8 mouse cellular contexts compared by ENCODE assay signal in genomic region chr11:94236074-94236473, GRCm38 (mm10). TPM values are rescaled to one million over a fixed set of nuclear protein-coding genes. Genes with fewer than 3 reads are reported as not detected.
DNase-seq lines count a peak whose midpoint lies in the region; ATAC-seq and TF ChIP-seq lines count a peak whose summit lies in the region.

No protein-coding gene starts in this region.

- peak; percentile 87 for DNase-seq in MEL (ENCODE audit: low read depth, low spot score)
- peak; percentile 93 for DNase-seq in forebrain, embryonic 14.5 days (ENCODE audit: low spot score)
- DNase-seq in heart, postnatal 25 days (ENCODE audit: low spot score): peak; percentile 56
- peak; percentile 84 for DNase-seq in layer of hippocampus, adult 11-12 months (ENCODE audit: low spot score)
- DNase-seq in liver, postnatal 0 days: peak; percentile 72
- DNase-seq in thymus, adult 2 months: peak; percentile 60

- 17% methylated on average over 3 of the region's 3 CpGs for WGBS in forebrain, embryonic 14.5 days
- 32% methylated on average over 3 of the region's 3 CpGs for WGBS in liver, postnatal 0 days (ENCODE audit: insufficient replicate concordance)
- WGBS in neural tube, embryonic 13.5 days: 26% methylated on average over 3 of the region's 3 CpGs
- WGBS in thymus, adult 2 months: 37% methylated on average over 3 of the region's 3 CpGs

- ATAC-seq in cerebellum, adult (ENCODE audit: insufficient number of reproducible peaks, low FRiP score, low TSS enrichment): peak; percentile 78
- ATAC-seq in forebrain, embryonic 14.5 days: peak; percentile 95
- peak; percentile 88 for ATAC-seq in liver, postnatal 0 days
- ATAC-seq in neural tube, embryonic 13.5 days (ENCODE audit: low read depth): peak; percentile 83

- H3K4me2 ChIP-seq in forebrain, embryonic 14.5 days (ENCODE audit: low read length): no peak overlapping the region
- H3K4me2 ChIP-seq in liver, postnatal 0 days (ENCODE audit: low read depth, low read length): peak overlapping the region; percentile 30; the same call in 1 of the 2 replicates
- no peak overlapping the region for H3K4me2 ChIP-seq in neural tube, embryonic 13.5 days

- peaks cover 4 to 5% of the 10 kb centered on the region in 2 experiments; a peak in 2 of 4 replicates for H3K27me3 ChIP-seq in MEL (ENCODE audit: control insufficient read depth in 1 of 2, insufficient read depth in 2 of 2, low read length in 2 of 2)
- H3K27me3 ChIP-seq in forebrain, embryonic 14.5 days (replicated peaks; ENCODE audit: control insufficient read depth, insufficient read depth, low read length): no peaks in the 10 kb centered on the region
- no peaks in the 10 kb centered on the region for H3K27me3 ChIP-seq in liver, postnatal 0 days (ENCODE audit: insufficient read depth, low read length)
- no peaks in the 10 kb centered on the region for H3K27me3 ChIP-seq in neural tube, embryonic 13.5 days
- no peaks in the 10 kb centered on the region for H3K27me3 ChIP-seq in thymus, adult 2 months (ENCODE audit: control insufficient read depth, insufficient read depth, low read length)

- no peak overlapping the region for H3K27ac ChIP-seq in MEL (ENCODE audit: control insufficient read depth, low read depth, low read length)
- H3K27ac ChIP-seq in forebrain, embryonic 14.5 days (ENCODE audit: low read depth, low read length): peak overlapping the region; percentile 15; the same call in 1 of the 2 replicates
- no peak overlapping the region for H3K27ac ChIP-seq in liver, postnatal 0 days (ENCODE audit: low read depth)
- peak overlapping the region; percentile 82 for H3K27ac ChIP-seq in neural tube, embryonic 13.5 days (replicated peaks)
- H3K27ac ChIP-seq in thymus, adult 2 months (ENCODE audit: control insufficient read depth, insufficient read depth, low read length): no peak overlapping the region

- peaks cover 0 to 3% of the 10 kb centered on the region in 2 experiments; a peak in 1 of 4 replicates for H3K4me1 ChIP-seq in MEL (ENCODE audit: control insufficient read depth in 1 of 2, insufficient read depth in 2 of 2, low read length in 2 of 2)
- no peaks in the 10 kb centered on the region for H3K4me1 ChIP-seq in forebrain, embryonic 14.5 days (ENCODE audit: control insufficient read depth, insufficient read depth, low read length)
- 0 out of 2 replicates have a peak, but pooled peaks cover 2% of the 10 kb centered on the region for H3K4me1 ChIP-seq in liver, postnatal 0 days (ENCODE audit: insufficient read depth)
- H3K4me1 ChIP-seq in neural tube, embryonic 13.5 days (replicated peaks): peaks cover 20% of the 10 kb centered on the region
- H3K4me1 ChIP-seq in thymus, adult 2 months (replicated peaks; ENCODE audit: control insufficient read depth, insufficient read depth, low read length): no peaks in the 10 kb centered on the region

- intact Hi-C loops in heart, postnatal 25 days (cut with DNase I): loop anchor here (1.0 to 5.0 kb wide), 3 partner anchors 41 to 251 kb away; partner anchors contain the start of gene Spata20

- TF ChIP-seq EP300 in MEL (IDR thresholded peaks at IDR 0.05; ENCODE audit: low read depth in 1 of 2, low read length in 2 of 2): no peak
- no peak for TF ChIP-seq EP300 in liver, postnatal 0 days (IDR thresholded peaks at IDR 0.05; ENCODE audit: low read depth)

- peak; percentile 85 to 99 (median 90); a peak in 5 of 6 replicates for TF ChIP-seq CTCF in MEL (IDR thresholded peaks at IDR 0.05 in 2 of 3, conservative IDR thresholded peaks at IDR 0.05 in 1 of 3; ENCODE audit: control insufficient read depth in 1 of 3, insufficient read depth in 1 of 3, low read depth in 2 of 3, low read length in 3 of 3, poor library complexity in 1 of 3, severe bottlenecking in 1 of 3)
- TF ChIP-seq CTCF in liver, postnatal 0 days (IDR thresholded peaks at IDR 0.05; ENCODE audit: low read depth): peak; percentile 95
- peak; percentile 79; the same call in 1 of the 2 replicates for TF ChIP-seq CTCF in thymus, adult 2 months (IDR thresholded peaks at IDR 0.05; ENCODE audit: borderline replicate concordance, control insufficient read depth, extremely low read depth, insufficient read depth, low read length, poor library complexity)

- no peak overlapping the region for H3K9ac ChIP-seq in MEL (ENCODE audit: control insufficient read depth, low read depth, low read length, poor library complexity, severe bottlenecking)
- H3K9ac ChIP-seq in forebrain, embryonic 14.5 days (ENCODE audit: low read length): peak overlapping the region; percentile 13; the same call in 1 of the 2 replicates
- no peak overlapping the region for H3K9ac ChIP-seq in liver, postnatal 0 days (replicated peaks)
- H3K9ac ChIP-seq in neural tube, embryonic 13.5 days: 0 out of 2 replicates have a peak overlapping the region, but pooled peaks have one; percentile 38

- H3K9me3 ChIP-seq in MEL (replicated peaks; ENCODE audit: insufficient read depth, low read length): no peaks in the 10 kb centered on the region
- no peaks in the 10 kb centered on the region for H3K9me3 ChIP-seq in forebrain, embryonic 14.5 days (replicated peaks; ENCODE audit: control insufficient read depth, low read length)
- H3K9me3 ChIP-seq in liver, postnatal 0 days (ENCODE audit: low read length): no peaks in the 10 kb centered on the region
- no peaks in the 10 kb centered on the region for H3K9me3 ChIP-seq in neural tube, embryonic 13.5 days

- no peak for TF ChIP-seq POLR2A in MEL (IDR thresholded peaks at IDR 0.05; ENCODE audit: control insufficient read depth in 1 of 2, insufficient read depth in 1 of 2, low read depth in 1 of 2, low read length in 2 of 2, poor library complexity in 1 of 2)
- no peak for TF ChIP-seq POLR2A in thymus, adult 2 months (IDR thresholded peaks at IDR 0.05; ENCODE audit: control insufficient read depth, extremely low read depth, insufficient read depth, low read length, poor library complexity)

- no peaks in the 10 kb centered on the region for H3K36me3 ChIP-seq in MEL (ENCODE audit: control insufficient read depth in 1 of 2, insufficient read depth in 2 of 2, low read length in 2 of 2)
- H3K36me3 ChIP-seq in forebrain, embryonic 14.5 days (ENCODE audit: control insufficient read depth, insufficient read depth, low read length): no peaks in the 10 kb centered on the region
- no peaks in the 10 kb centered on the region for H3K36me3 ChIP-seq in liver, postnatal 0 days (replicated peaks; ENCODE audit: insufficient read depth, low read length)
- no peaks in the 10 kb centered on the region for H3K36me3 ChIP-seq in neural tube, embryonic 13.5 days
- H3K36me3 ChIP-seq in thymus, adult 2 months (ENCODE audit: control insufficient read depth, insufficient read depth, low read length): no peaks in the 10 kb centered on the region

- no peak overlapping the region for H3K4me3 ChIP-seq in MEL (ENCODE audit: control insufficient read depth in 1 of 2, insufficient read depth in 1 of 2, low read depth in 2 of 2, low read length in 2 of 2)
- H3K4me3 ChIP-seq in forebrain, embryonic 14.5 days (ENCODE audit: low read depth, low read length): no peak overlapping the region
- H3K4me3 ChIP-seq in liver, postnatal 0 days (ENCODE audit: low read depth, low read length): no peak overlapping the region
- H3K4me3 ChIP-seq in neural tube, embryonic 13.5 days: no peak overlapping the region
- no peak overlapping the region for H3K4me3 ChIP-seq in thymus, adult 2 months (ENCODE audit: control insufficient read depth, insufficient read depth, low read length)

- peak; percentile 96 for TF ChIP-seq RAD21 in MEL (IDR thresholded peaks at IDR 0.05; ENCODE audit: low read depth, low read length)

- no peaks in the 10 kb centered on the region for H3K79me2 ChIP-seq in MEL (ENCODE audit: control insufficient read depth, insufficient read depth, low read length, poor library complexity)

TF ChIP-seq in MEL, 35 proteins besides CTCF, POLR2A, EP300 and RAD21 (continues in another document):
- no peak for TF ChIP-seq MAFK (IDR thresholded peaks at IDR 0.05; ENCODE audit: borderline replicate concordance, low read depth, low read length)
- peak; percentile 92 for TF ChIP-seq ZC3H11A (IDR thresholded peaks at IDR 0.05; ENCODE audit: low read depth, low read length)
- TF ChIP-seq USF1 (IDR thresholded peaks at IDR 0.05; ENCODE audit: low read depth, low read length): no peak
- peak; percentile 15; the same call in 1 of the 2 replicates for TF ChIP-seq BHLHE40 (IDR thresholded peaks at IDR 0.05; ENCODE audit: borderline replicate concordance, low read depth, low read length)
- peak; percentile 98 for TF ChIP-seq SMC3 (IDR thresholded peaks at IDR 0.05; ENCODE audit: low read depth, low read length)
- peak; percentile 50; the same call in 1 of the 2 replicates for TF ChIP-seq GATA1 (IDR thresholded peaks at IDR 0.05; ENCODE audit: low read depth, low read length)

RNA-seq across cellular contexts. Expression of gene Wfikkn2, which starts 9.7 kb away (rescaled TPM):
- not detected in 2 replicates for total RNA-seq in MEL (2012; rRNA removed)
- polyA plus RNA-seq in MEL (2012; ENCODE audit: insufficient read depth in 1 of 2, insufficient read length in 2 of 2, low read depth in 1 of 2, low replicate concordance in 2 of 2, missing spikeins in 1 of 2): not detected
- polyA plus RNA-seq in forebrain, embryonic 14.5 days (2014; fragmentation: Nextera tagmentation; extraction: Ambion mirVana): 3.7 and 4.2 TPM in 2 replicates
- 1 to 10 TPM; 2.3 to 3.1 TPM for total RNA-seq in heart, postnatal 25 days (2021)
- polyA plus RNA-seq in liver, postnatal 0 days (2015; fragmentation: Nextera tagmentation; extraction: Ambion mirVana): 0.39 and 0.54 TPM in 2 replicates
- 3.3 and 5.1 TPM in 2 replicates for polyA plus RNA-seq in neural tube, embryonic 13.5 days (2015; fragmentation: Nextera tagmentation; extraction: Ambion mirVana)
- 28.2 and 34.4 TPM in 2 replicates for polyA plus RNA-seq in thymus, adult 2 months (2012; rRNA removed)

RNA-seq across cellular contexts. Expression of gene Tob1, which starts 24.8 kb away (rescaled TPM):
- 2.4 and 3.4 TPM in 2 replicates for total RNA-seq in MEL (2012; rRNA removed)
- 1 to 10 TPM in 1 of 2 experiments, not detected in 1; 7.5 TPM for polyA plus RNA-seq in MEL (2012; ENCODE audit: insufficient read depth in 1 of 2, insufficient read length in 2 of 2, low read depth in 1 of 2, low replicate concordance in 2 of 2, missing spikeins in 1 of 2)
- 32.4 and 37.5 TPM in 2 replicates for polyA plus RNA-seq in forebrain, embryonic 14.5 days (2014; fragmentation: Nextera tagmentation; extraction: Ambion mirVana)
- total RNA-seq in heart, postnatal 25 days (2021): 10 to 100 TPM; 57.2 to 60.6 TPM
- 47.8 and 53.1 TPM in 2 replicates for polyA plus RNA-seq in liver, postnatal 0 days (2015; fragmentation: Nextera tagmentation; extraction: Ambion mirVana)
- polyA plus RNA-seq in neural tube, embryonic 13.5 days (2015; fragmentation: Nextera tagmentation; extraction: Ambion mirVana): 32.5 and 37.6 TPM in 2 replicates
- polyA plus RNA-seq in thymus, adult 2 months (2012; rRNA removed): 21.4 and 27.4 TPM in 2 replicates

RNA-seq across cellular contexts. Expression of gene Gm21885, which starts 45.6 kb away (rescaled TPM):
- total RNA-seq in MEL (2012; rRNA removed): not detected in 2 replicates
- polyA plus RNA-seq in MEL (2012; ENCODE audit: insufficient read depth in 1 of 2, insufficient read length in 2 of 2, low read depth in 1 of 2, low replicate concordance in 2 of 2, missing spikeins in 1 of 2): under 1 TPM in 1 of 2 experiments, not detected in 1; 0.74 TPM
- polyA plus RNA-seq in forebrain, embryonic 14.5 days (2014; fragmentation: Nextera tagmentation; extraction: Ambion mirVana): not detected in 2 replicates
- total RNA-seq in heart, postnatal 25 days (2021): not detected
- 0.42 and 0.43 TPM in 2 replicates for polyA plus RNA-seq in liver, postnatal 0 days (2015; fragmentation: Nextera tagmentation; extraction: Ambion mirVana)
- 0.27 TPM in 1 of 2 replicates, not detected in the other for polyA plus RNA-seq in neural tube, embryonic 13.5 days (2015; fragmentation: Nextera tagmentation; extraction: Ambion mirVana)
- not detected in 2 replicates for polyA plus RNA-seq in thymus, adult 2 months (2012; rRNA removed)

Comparison
In these comparisons a context has a peak if more than half of its experiments do, and no peak if none do; other contexts are left out.
1. H3K27ac ChIP-seq: peak in forebrain, embryonic 14.5 days (single experiment) and neural tube, embryonic 13.5 days (single experiment); none in MEL (single experiment), liver, postnatal 0 days (single experiment) and thymus, adult 2 months (single experiment).
2. H3K9ac ChIP-seq: peak in forebrain, embryonic 14.5 days (single experiment) and neural tube, embryonic 13.5 days (single experiment); none in MEL (single experiment) and liver, postnatal 0 days (single experiment).
3. Peak in every context shown above with its lines, with median percentiles within 50 percentile points of each other: DNase-seq, CTCF ChIP-seq and ATAC-seq.